Mouse (Mus musculus) midbrain, embryonic 14.5 days (tissue): ENCODE results near the gene Stxbp3. TPM values are rescaled to one million over a fixed set of nuclear protein-coding genes. Genes with fewer than 3 reads are reported as not detected.

ENCODE experiments used
- ATAC-seq: fragments of 200-750 bp; cut with Nextera tagmentation; 2 replicates; pipeline ENCODE4 v1.8.0; 2017; ENCODE audit warnings: moderate number of reproducible peaks, moderate library complexity; ENCODE audit not compliant: low FRiP score, low TSS enrichment
- DNase-seq: peaks from one replicate; pipeline ENCODE4 v3.0.0-alpha.2; 2015
- H3K27ac ChIP-seq: fragments of 300-500 bp; sonication (generic); replicated peaks from 2 replicates; pipeline ENCODE4 v1.5.1; 2014; ENCODE audit warnings: mild to moderate bottlenecking, low read depth, low read length, moderate library complexity
- H3K27me3 ChIP-seq: fragments of 300-500 bp; sonication (generic); 2 replicates; pipeline ENCODE4 v1.6.1; 2014; ENCODE audit warnings: low read length, control low read depth, mixed read lengths; ENCODE audit not compliant: control insufficient read depth, insufficient read depth
- H3K36me3 ChIP-seq: fragments of 300-500 bp; sonication (generic); 2 replicates; pipeline ENCODE4 v1.6.1; 2014; ENCODE audit warnings: low read length, control low read depth; ENCODE audit not compliant: control insufficient read depth, insufficient read depth
- H3K4me1 ChIP-seq: fragments of 300-500 bp; sonication (generic); 2 replicates; pipeline ENCODE4 v1.6.1; 2014; ENCODE audit warnings: mild to moderate bottlenecking, antibody characterized with exemption, low read length, control low read depth; ENCODE audit not compliant: control insufficient read depth, insufficient read depth
- H3K4me2 ChIP-seq: fragments of 300-500 bp; sonication (generic); 2 replicates; pipeline ENCODE4 v1.6.1; 2014; ENCODE audit warnings: mild to moderate bottlenecking, low read length, moderate library complexity
- H3K4me3 ChIP-seq: fragments of 300-500 bp; sonication (generic); replicated peaks from 2 replicates; pipeline ENCODE4 v1.5.1; 2014; ENCODE audit warnings: low read depth, low read length
- H3K9ac ChIP-seq: fragments of 300-500 bp; sonication (generic); replicated peaks from 2 replicates; pipeline ENCODE4 v1.6.1; 2014; ENCODE audit warnings: mild to moderate bottlenecking, low read length, moderate library complexity
- H3K9me3 ChIP-seq: fragments of 300-500 bp; sonication (generic); 2 replicates; pipeline ENCODE4 v1.6.1; 2016; ENCODE audit warnings: low read length, control low read depth, mixed read lengths; ENCODE audit not compliant: control insufficient read depth
- WGBS: fragments of 180-500 bp; shearing (Covaris S2); extraction: QIAGEN DNeasy Blood & Tissue Kit; methylation state at CpG from one replicate; pipeline ENCODE4 v1.1.7; 2014; 5-methylcytosine and 5-hydroxymethylcytosine counted together
- polyA plus RNA-seq: library from polyadenylated mRNA; unstranded; fragments of >200 nt; fragmentation: Nextera tagmentation; extraction: Ambion mirVana; gene quantifications from 2 replicates; pipeline ENCODE4 v1.2.1, GENCODE M21; 2014

Stxbp3 gene
- polyA plus RNA-seq, 1 experiment from 2014 or later = 16.0 TPM

- DNase-seq (no peak), ATAC-seq (no peak)
- Histone ChIP-seq H3K9ac (no peak overlapping the region), H3K9me3 (0 out of 2 replicates have a peak, but pooled peaks cover 5% of the 10 kb centered on the region), H3K27ac (no peak overlapping the region), H3K27me3 (no peaks in the 10 kb centered on the region), H3K4me2 (no peak overlapping the region), H3K36me3 (0 out of 2 replicates have a peak, but pooled peaks cover 3% of the 10 kb centered on the region), H3K4me3 (no peak overlapping the region), H3K4me1 (no peaks in the 10 kb centered on the region)
- WGBS = 80% methylated on average over 12 of the region's 12 CpGs
Observed at GRCm38 (mm10) chr3:108787754-108788454, 52.4 kb downstream of the Stxbp3 start.

DNA sequence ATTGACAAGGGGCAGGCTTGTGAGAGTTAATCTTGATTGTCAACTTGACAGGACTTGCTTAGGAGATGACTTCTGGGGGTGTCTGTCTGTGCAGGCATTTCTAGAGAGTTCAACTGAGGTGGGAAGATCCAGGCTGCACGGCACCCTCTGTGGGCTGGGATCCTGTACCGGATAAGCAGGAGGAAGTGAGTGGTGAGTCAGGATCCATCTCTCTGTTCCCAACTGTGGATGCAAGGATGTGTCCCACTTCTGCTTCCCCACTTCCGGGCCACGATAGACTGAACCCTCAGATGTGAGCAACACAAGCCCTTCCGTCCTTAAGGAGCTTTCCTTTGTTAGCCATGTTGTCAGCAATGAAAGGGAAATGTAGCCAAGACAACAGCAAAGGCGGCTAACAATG lies 53.8 kb downstream of the Stxbp3 start:
- no peak for DNase-seq
- 75% methylated on average over 6 of the region's 6 CpGs for WGBS
- H3K9me3 ChIP-seq = 0 out of 2 replicates have a peak, but pooled peaks cover 5% of the 10 kb centered on the region

GRCm38 (mm10) chr3:108782364-108782895 lies 57.9 kb downstream of the Stxbp3 start:
- 87% methylated on average over 6 of the region's 6 CpGs for WGBS
- no peak for ATAC-seq
- Histone ChIP-seq H3K27me3 (no peaks in the 10 kb centered on the region), H3K27ac (no peak overlapping the region), H3K9me3 (0 out of 2 replicates have a peak, but pooled peaks cover 5% of the 10 kb centered on the region), H3K4me1 (peaks cover 4% of the 10 kb centered on the region; the same call in 1 of the 2 replicates), H3K9ac (no peak overlapping the region), H3K4me2 (no peak overlapping the region), H3K36me3 (no peaks in the 10 kb centered on the region), H3K4me3 (no peak overlapping the region)
- no peak for DNase-seq

More for the DNA sequence above, 53.8 kb downstream of the Stxbp3 start:
- H3K9ac ChIP-seq = no peak overlapping the region
- H3K4me2 ChIP-seq = no peak overlapping the region
- no peak for ATAC-seq
- H3K27me3 ChIP-seq = no peaks in the 10 kb centered on the region
- H3K4me3 ChIP-seq = no peak overlapping the region
- peaks cover 3% of the 10 kb centered on the region; the same call in 1 of the 2 replicates for H3K4me1 ChIP-seq
- H3K27ac ChIP-seq = no peak overlapping the region
- no peaks in the 10 kb centered on the region for H3K36me3 ChIP-seq

DNA sequence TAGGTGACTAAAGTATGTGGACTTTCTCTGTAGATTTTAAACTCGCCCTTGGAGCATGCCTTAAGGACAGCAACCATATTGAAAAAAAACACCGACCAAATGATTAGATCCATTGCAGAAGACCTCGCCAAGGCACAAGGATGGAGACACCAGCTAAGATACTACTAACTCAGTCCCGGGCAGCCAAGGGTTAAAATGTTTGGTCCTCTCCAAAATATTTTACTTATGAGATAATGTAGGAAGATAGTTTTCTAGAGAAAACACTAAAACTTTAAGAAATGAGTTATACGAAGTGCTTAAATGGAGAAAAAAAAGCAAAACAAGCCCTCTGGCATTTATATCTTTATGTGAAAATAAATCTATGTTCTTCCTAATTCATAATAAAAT lies 58.4 kb downstream of the Stxbp3 start:
- Histone ChIP-seq H3K4me3 (no peak overlapping the region), H3K4me2 (no peak overlapping the region), H3K9me3 (0 out of 2 replicates have a peak, but pooled peaks cover 5% of the 10 kb centered on the region), H3K36me3 (no peaks in the 10 kb centered on the region), H3K27ac (no peak overlapping the region), H3K9ac (no peak overlapping the region), H3K27me3 (no peaks in the 10 kb centered on the region), H3K4me1 (peaks cover 4% of the 10 kb centered on the region; the same call in 1 of the 2 replicates)
- DNase-seq (no peak), ATAC-seq (no peak)
- 76% methylated on average over 5 of the region's 5 CpGs for WGBS

DNA sequence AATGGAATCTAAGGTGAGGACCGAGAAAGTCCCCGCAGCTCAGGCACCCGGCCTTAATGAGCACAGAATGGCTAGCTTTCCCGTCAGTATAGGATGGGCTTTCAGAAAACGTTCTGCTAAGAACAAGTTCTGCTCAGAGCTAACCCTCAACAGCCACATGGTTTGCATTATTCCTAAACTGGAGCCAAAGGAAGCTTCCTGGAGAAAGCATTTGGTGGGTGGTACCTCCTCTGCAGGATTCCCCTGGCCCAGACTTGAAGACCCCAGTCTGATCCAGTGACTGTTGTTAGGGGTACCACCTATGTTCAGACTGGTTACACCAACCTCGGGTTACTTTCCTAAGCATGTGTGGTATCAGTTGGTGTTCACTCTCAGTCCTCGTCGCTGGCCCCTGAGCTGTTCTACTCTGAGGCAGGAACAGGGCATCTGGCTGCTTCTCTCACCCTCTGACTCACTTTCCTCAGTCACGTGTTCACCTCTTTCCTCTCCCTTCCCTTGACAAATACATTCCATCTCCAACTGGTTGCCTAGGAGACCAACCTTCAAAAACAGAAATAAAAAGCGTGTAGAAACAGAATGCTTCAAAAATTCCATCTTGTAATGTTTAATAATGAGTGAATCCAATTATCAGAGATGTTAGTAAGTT lies 59.0 kb downstream of the Stxbp3 start:
- no peak overlapping the region for H3K4me2 ChIP-seq
- H3K9ac ChIP-seq = no peak overlapping the region
- H3K4me3 ChIP-seq = no peak overlapping the region
- no peak overlapping the region for H3K27ac ChIP-seq
- H3K9me3 ChIP-seq = 0 out of 2 replicates have a peak, but pooled peaks cover 5% of the 10 kb centered on the region
- H3K4me1 ChIP-seq = peaks cover 4% of the 10 kb centered on the region; the same call in 1 of the 2 replicates
- no peaks in the 10 kb centered on the region for H3K36me3 ChIP-seq
- no peaks in the 10 kb centered on the region for H3K27me3 ChIP-seq
- DNase-seq (peak; percentile 31), ATAC-seq (no peak)
- 58% methylated on average over 10 of the region's 10 CpGs for WGBS

DNA sequence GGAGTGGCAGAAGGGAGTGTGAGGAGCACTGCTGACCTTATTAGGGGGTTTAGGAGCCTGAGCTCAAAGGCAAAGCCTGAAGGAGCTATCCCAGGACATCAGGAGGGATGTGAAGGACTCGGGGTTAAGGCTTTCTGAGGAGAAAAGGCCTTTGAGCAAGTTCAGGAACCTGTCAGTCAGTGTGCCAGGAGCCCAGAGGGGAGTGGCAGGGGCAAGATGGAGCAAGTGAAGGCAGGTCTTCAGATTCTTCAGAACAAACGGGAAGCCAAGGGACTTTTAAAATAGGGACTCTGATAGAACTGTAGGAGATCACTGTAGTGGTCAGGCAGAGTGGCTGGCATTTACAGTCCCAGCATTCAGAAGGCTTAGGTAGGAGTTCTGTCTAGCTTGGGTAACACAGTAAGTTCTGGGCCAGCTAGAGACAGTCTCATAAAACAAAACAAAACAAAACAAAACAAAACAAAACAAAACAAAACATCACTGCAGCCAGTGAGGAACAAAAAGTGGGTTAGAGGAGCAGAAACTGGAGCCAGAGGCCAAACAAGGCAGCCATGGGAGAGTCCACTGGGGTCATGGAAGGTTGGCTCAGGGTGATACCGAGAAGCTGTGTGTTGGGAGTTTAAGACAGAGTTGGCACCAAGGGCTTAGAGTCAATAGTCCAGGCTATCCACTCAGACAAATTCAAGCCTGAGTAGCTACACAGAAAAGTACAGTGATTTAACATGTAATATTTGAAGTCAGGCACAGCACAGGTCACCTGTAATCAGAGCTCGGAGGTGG lies 61.4 kb downstream of the Stxbp3 start:
- 84% methylated on average over 4 of the region's 4 CpGs for WGBS
- DNase-seq (no peak), ATAC-seq (no peak)
- no peak overlapping the region for H3K4me2 ChIP-seq
- H3K9me3 ChIP-seq = no peaks in the 10 kb centered on the region
- no peaks in the 10 kb centered on the region for H3K27me3 ChIP-seq
- H3K4me3 ChIP-seq = no peak overlapping the region
- no peak overlapping the region for H3K27ac ChIP-seq
- peaks cover 4% of the 10 kb centered on the region; the same call in 1 of the 2 replicates for H3K4me1 ChIP-seq
- H3K9ac ChIP-seq = no peak overlapping the region
- no peaks in the 10 kb centered on the region for H3K36me3 ChIP-seq

GRCm38 (mm10) chr3:108772811-108773210 lies 67.5 kb downstream of the Stxbp3 start:
- Histone ChIP-seq H3K4me2 (no peak overlapping the region), H3K36me3 (no peaks in the 10 kb centered on the region), H3K9me3 (no peaks in the 10 kb centered on the region), H3K4me1 (no peaks in the 10 kb centered on the region), H3K27ac (no peak overlapping the region), H3K4me3 (no peak overlapping the region), H3K9ac (no peak overlapping the region), H3K27me3 (no peaks in the 10 kb centered on the region)
- no peak for ATAC-seq
- WGBS = 85% methylated on average over 3 of the region's 3 CpGs
- no peak for DNase-seq

- Histone ChIP-seq H3K9ac (no peak overlapping the region), H3K36me3 (no peaks in the 10 kb centered on the region), H3K4me1 (no peaks in the 10 kb centered on the region), H3K27ac (no peak overlapping the region), H3K9me3 (no peaks in the 10 kb centered on the region), H3K27me3 (no peaks in the 10 kb centered on the region), H3K4me2 (no peak overlapping the region), H3K4me3 (no peak overlapping the region)
- no peak for ATAC-seq
- DNase-seq = no peak
- WGBS = 85% methylated on average over 13 of the region's 13 CpGs
Observed at GRCm38 (mm10) chr3:108772211-108772610, 68.1 kb downstream of the Stxbp3 start.
